Mouse (Mus musculus) heart, postnatal 14 days (tissue): ENCODE data around the gene Pdk4. TPM values are rescaled to one million over a fixed set of nuclear protein-coding genes. Genes with fewer than 3 reads are reported as not detected.

Experiments used
- DNase-seq, 2 experiments: peaks; one replicate each; pipeline ENCODE4 v3.0.0; 2021 to 2022
- intact Hi-C: fragments of 180-260 bp; cut with DNase I; formaldehyde crosslinking; loops from one replicate; pipeline ENCODE4 v1.15.1; 2025
- total RNA-seq, 2 experiments: library from RNA; stranded (reverse); gene quantifications; 2 replicates each; pipeline ENCODE4 v1.2.3; 2021

Gene Pdk4
- total RNA-seq, 2 experiments from 2014 or later: 588 to 1,036 TPM

DNA sequence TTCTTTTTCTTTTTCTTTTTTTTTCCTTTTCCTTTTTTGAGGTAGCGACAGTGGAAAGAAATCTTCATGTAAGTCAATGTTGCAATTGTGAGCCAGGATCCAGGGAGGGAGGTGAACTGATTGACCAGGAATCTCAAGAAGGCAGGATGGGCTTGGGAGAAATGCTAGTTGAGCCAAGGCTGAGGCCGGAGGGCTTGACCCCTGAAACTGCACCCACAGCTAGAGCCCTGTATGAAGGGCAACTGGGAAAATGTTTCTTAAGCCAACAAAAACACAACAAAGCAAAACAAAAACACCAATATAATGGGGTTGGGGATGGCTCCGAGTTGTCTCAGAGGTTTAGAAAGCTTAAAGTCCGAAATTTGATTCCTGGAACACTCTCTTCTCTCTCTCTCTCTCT is 47.7 kb downstream of the Pdk4 start:
- intact Hi-C loops: loop anchor here (10.0 kb wide), 1 partner anchor 46 kb away; the partner anchor contains the start of gene Pdk4
- DNase-seq: no peak

DNA sequence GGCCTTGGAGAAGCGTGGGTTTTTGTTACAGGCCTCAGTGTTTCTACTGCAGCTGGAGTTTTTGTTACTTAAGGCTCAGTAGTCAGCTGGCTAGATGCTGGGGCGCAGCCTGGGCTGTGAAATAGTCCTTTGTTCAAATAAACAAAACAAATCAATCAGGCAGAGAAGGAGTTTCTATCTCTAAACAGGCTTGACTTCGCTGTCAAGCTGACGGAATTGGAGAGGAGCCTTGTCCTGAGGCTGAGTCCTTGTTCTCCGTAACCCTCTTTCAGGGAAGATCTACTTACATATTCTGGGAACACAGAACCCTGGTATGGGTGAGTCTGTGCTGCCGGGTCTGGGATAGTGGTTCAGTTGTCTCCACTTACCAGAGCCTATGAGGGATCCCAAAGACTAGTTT is 48.6 kb downstream of the Pdk4 start:
- intact Hi-C loops: loop anchor here (10.0 kb wide), 1 partner anchor 47 kb away; the partner anchor contains the start of gene Pdk4
- no peak for DNase-seq

DNA sequence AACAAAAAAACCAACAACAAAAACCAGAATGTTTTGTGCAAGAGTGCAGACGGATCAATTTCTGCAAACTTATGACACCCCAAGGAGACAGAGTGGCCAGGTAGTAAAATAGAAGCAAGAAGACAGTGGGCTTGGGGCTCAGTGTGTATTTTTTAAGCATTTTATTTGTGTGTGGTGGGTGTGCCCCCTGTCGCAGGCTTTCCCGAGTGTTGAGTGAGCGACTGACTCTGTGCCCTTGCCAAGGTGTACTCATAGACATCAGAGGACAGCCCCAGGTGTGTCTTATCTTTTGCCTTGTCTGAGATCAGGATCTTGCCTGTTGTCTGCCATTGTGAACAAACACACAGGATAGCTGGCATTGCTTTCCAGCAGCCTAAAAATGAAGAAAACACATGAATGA is 49.1 kb downstream of the Pdk4 start:
- DNase-seq: no peak
- intact Hi-C loops: loop anchor here (10.0 kb wide), 1 partner anchor 48 kb away; the partner anchor contains the start of gene Pdk4

DNA sequence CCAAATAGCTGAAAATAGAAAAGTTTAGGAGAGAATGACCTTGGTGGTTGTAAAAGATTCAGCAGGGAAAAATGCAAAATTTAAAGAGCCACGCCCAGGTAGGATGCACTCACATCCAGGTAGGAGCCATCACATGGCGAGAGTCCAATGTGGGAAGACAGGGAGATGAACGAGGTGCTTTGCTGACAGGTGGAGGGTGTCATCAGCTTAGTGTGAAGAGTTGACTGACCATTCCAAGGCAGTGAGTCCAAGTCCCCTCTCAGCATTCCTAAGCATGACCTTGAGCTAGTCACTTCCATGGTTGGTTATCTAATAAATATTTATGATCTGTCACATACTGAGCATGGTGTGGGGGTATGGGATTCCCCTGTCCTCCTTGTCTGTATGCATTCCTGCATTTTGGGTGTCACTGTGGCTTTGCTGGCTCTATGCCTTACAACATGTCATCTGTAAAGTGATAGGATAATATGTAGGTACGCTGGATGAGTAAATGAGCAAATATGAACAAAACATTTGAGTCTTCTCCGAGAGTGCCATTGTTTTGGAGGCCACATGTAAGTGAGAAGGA is 51.7 kb downstream of the Pdk4 start:
- intact Hi-C loops: loop anchor here (10.0 kb wide), 1 partner anchor 50 kb away; the partner anchor contains the start of gene Pdk4
- no peak for DNase-seq

DNA sequence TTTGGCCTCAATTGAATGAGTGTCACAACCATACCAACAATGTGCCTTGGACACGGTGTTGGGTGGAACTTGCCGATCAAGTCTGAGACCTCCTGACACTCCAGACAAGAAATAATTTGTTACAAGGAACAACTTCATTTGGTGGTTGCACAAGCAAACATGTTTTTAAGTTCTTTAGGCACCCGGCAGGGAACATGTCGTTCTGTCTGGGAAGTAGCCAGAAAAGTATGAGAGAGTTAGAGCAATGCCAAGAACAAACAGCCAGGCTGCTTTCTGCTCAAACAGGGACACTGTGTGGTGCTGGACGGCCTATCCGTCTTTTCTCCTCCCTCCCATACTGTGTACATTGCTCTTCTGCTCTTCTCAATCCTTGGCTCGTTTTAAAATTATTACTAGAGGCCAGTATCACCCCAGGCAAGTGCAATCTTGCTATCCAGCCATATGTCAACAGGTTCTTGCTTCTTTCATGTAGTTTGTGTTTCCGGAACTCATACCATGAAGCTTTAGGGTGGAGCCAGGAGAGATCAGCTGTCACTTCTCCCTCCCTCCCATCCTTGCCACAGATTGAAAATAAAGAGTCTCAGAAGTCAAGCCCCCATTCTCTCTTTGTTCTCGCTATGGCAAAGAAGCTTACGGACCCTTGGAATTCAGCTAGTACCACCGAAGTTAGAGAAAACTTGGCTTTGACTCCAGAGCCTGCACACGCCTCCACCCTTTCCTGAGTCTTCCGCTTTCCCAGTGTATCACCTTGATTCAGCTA is 52.8 kb downstream of the Pdk4 start:
- intact Hi-C loops: loop anchor here (10.0 kb wide), 1 partner anchor 52 kb away; the partner anchor contains the start of gene Pdk4

GRCm38 (mm10) chr6:5442316-5443085 is 53.6 kb downstream of the Pdk4 start:
- DNase-seq: peak; percentile 47 to 48
- intact Hi-C loops: loop anchor here (10.0 kb wide), 1 partner anchor 52 kb away; the partner anchor contains the start of gene Pdk4

More for the DNA sequence above, 52.8 kb downstream of the Pdk4 start:
- DNase-seq: peak; percentile 31 to 44

DNA sequence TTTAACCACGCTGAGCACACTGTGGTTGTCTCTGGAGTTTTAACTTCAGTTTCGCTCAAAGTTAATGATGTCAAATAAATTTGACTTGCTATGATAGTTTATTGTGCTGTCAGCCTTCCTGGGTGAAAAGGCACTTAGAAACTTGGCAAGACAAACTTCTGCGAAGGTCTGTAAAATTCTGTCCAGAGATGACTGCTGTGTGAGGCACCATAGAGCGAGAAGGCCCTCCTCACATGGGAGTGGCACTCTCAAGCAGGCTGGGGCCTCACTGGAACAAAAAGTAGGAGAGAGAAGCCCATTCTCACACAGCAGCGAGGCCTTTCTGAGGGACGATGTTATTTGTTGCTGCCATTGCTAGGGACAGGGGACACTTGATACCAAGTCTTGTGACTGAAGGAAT is 54.9 kb downstream of the Pdk4 start:
- intact Hi-C loops: loop anchor here (10.0 kb wide), 1 partner anchor 54 kb away; the partner anchor contains the start of gene Pdk4
- no peak for DNase-seq

DNA sequence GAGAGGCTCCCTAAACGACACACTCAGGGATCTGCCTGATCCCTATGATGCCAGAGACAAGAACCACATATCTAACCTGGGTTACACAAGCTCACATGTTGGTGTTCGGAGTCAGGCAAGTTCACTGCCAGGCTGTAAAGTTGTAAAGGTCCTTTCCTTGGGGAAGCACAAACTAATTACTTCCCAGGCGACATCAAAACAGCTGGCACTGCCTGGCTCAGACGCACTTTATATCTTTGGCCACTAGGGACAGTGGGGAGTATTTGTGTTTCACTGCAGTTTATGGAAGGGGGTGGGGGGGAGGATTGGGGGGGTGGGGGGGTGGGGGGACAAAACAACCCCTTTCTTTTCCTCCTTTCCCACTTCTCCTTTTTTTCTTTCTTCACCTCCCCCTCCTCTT is 58.4 kb downstream of the Pdk4 start:
- intact Hi-C loops: no loop called here
- peak in 1 of 2 experiments; percentile 25 for DNase-seq

- DNase-seq: no peak
- intact Hi-C loops: no loop called here
These were observed 62.2 kb downstream of the Pdk4 start for GRCm38 (mm10) chr6:5433887-5434286.

Other genes with a start within 250 kb of the Pdk4 start
- 10 to 100 TPM; 20.2 to 24.2 TPM for gene Pon3, start 240.0 kb downstream of the Pdk4 start, total RNA-seq
- gene Pon2, start 197.9 kb downstream of the Pdk4 start, total RNA-seq: 10 to 100 TPM; 17.8 to 20.9 TPM
- gene Asb4, start 112.9 kb downstream of the Pdk4 start, total RNA-seq: 1 to 10 TPM; 6.8 to 8.2 TPM
- under 1 TPM; 0.56 to 0.62 TPM for gene Dync1i1, start 229.3 kb upstream of the Pdk4 start, total RNA-seq